Mouse (Mus musculus): ENCODE results near the gene Tfeb. TPM values are rescaled to one million over a fixed set of nuclear protein-coding genes. Genes with fewer than 3 reads are reported as not detected.

Gene Tfeb
- polyA plus RNA-seq, 1 experiment, result 48.4 TPM

GRCm38 (mm10) chr17:47749626-47750025 lies 12.8 kb downstream of the Tfeb start:
- TF ChIP-seq POLR2A (IDR thresholded peaks at IDR 0.05; ENCODE audit: borderline replicate concordance, low read depth, low read length), result no peak
- TF ChIP-seq CTCF (IDR thresholded peaks at IDR 0.05; ENCODE audit: low read depth, low read length), result no peak
- peaks cover 11% of the 10 kb centered on the region for H3K4me1 ChIP-seq (ENCODE audit: control insufficient read depth, insufficient read depth, low read length)
- H3K4me3 ChIP-seq (ENCODE audit: insufficient read depth, low read length), result no peak overlapping the region
- H3K27ac ChIP-seq (ENCODE audit: insufficient read depth, low read depth, low read length), result no peak overlapping the region

GRCm38 (mm10) chr17:47750101-47750500 lies 13.3 kb downstream of the Tfeb start:
- TF ChIP-seq POLR2A (IDR thresholded peaks at IDR 0.05; ENCODE audit: borderline replicate concordance, low read depth, low read length), result no peak
- TF ChIP-seq CTCF (IDR thresholded peaks at IDR 0.05; ENCODE audit: low read depth, low read length), result no peak
- no peak overlapping the region for H3K4me3 ChIP-seq (ENCODE audit: insufficient read depth, low read length)
- no peak overlapping the region for H3K27ac ChIP-seq (ENCODE audit: insufficient read depth, low read depth, low read length)

GRCm38 (mm10) chr17:47751811-47752210 lies 15.0 kb downstream of the Tfeb start:
- H3K4me1 ChIP-seq (ENCODE audit: control insufficient read depth, insufficient read depth, low read length), result peaks cover 33% of the 10 kb centered on the region
- H3K4me3 ChIP-seq (ENCODE audit: insufficient read depth, low read length), result no peak overlapping the region
- no peak overlapping the region for H3K27ac ChIP-seq (ENCODE audit: insufficient read depth, low read depth, low read length)
- TF ChIP-seq POLR2A (IDR thresholded peaks at IDR 0.05; ENCODE audit: borderline replicate concordance, low read depth, low read length) (no peak), CTCF (IDR thresholded peaks at IDR 0.05; ENCODE audit: low read depth, low read length) (peak; percentile 28; the same call in 1 of the 2 replicates)

More at GRCm38 (mm10) chr17:47750101-47750500, 13.3 kb downstream of the Tfeb start:
- peaks cover 16% of the 10 kb centered on the region for H3K4me1 ChIP-seq (ENCODE audit: control insufficient read depth, insufficient read depth, low read length)

- Histone ChIP-seq H3K4me3 (ENCODE audit: insufficient read depth, low read length) (no peak overlapping the region), H3K4me1 (ENCODE audit: control insufficient read depth, insufficient read depth, low read length) (peaks cover 44% of the 10 kb centered on the region), H3K27ac (ENCODE audit: insufficient read depth, low read depth, low read length) (peak overlapping the region; percentile 94)
- TF ChIP-seq POLR2A (IDR thresholded peaks at IDR 0.05; ENCODE audit: borderline replicate concordance, low read depth, low read length) (no peak), CTCF (IDR thresholded peaks at IDR 0.05; ENCODE audit: low read depth, low read length) (no peak)
Measured at GRCm38 (mm10) chr17:47753130-47753775, 16.4 kb downstream of the Tfeb start.

GRCm38 (mm10) chr17:47754246-47754645 lies 17.4 kb downstream of the Tfeb start:
- Histone ChIP-seq H3K4me1 (ENCODE audit: control insufficient read depth, insufficient read depth, low read length) (peaks cover 54% of the 10 kb centered on the region), H3K4me3 (ENCODE audit: insufficient read depth, low read length) (peak overlapping the region; percentile 53), H3K27ac (ENCODE audit: insufficient read depth, low read depth, low read length) (peak overlapping the region; percentile 96)
- no peak for TF ChIP-seq CTCF (IDR thresholded peaks at IDR 0.05; ENCODE audit: low read depth, low read length)
- TF ChIP-seq POLR2A (IDR thresholded peaks at IDR 0.05; ENCODE audit: borderline replicate concordance, low read depth, low read length), result no peak

GRCm38 (mm10) chr17:47756366-47756765 lies 19.5 kb downstream of the Tfeb start:
- Histone ChIP-seq H3K4me1 (ENCODE audit: control insufficient read depth, insufficient read depth, low read length) (peaks cover 72% of the 10 kb centered on the region), H3K27ac (ENCODE audit: insufficient read depth, low read depth, low read length) (peak overlapping the region; percentile 82)

GRCm38 (mm10) chr17:47757056-47757610 lies 20.3 kb downstream of the Tfeb start:
- peaks cover 76% of the 10 kb centered on the region for H3K4me1 ChIP-seq (ENCODE audit: control insufficient read depth, insufficient read depth, low read length)
- TF ChIP-seq CTCF (IDR thresholded peaks at IDR 0.05; ENCODE audit: low read depth, low read length) (no peak), POLR2A (IDR thresholded peaks at IDR 0.05; ENCODE audit: borderline replicate concordance, low read depth, low read length) (no peak)
- H3K27ac ChIP-seq (ENCODE audit: insufficient read depth, low read depth, low read length), result peak overlapping the region; percentile 82
- H3K4me3 ChIP-seq (ENCODE audit: insufficient read depth, low read length), result no peak overlapping the region

More at GRCm38 (mm10) chr17:47756366-47756765, 19.5 kb downstream of the Tfeb start:
- H3K4me3 ChIP-seq (ENCODE audit: insufficient read depth, low read length), result no peak overlapping the region
- TF ChIP-seq CTCF (IDR thresholded peaks at IDR 0.05; ENCODE audit: low read depth, low read length) (no peak), POLR2A (IDR thresholded peaks at IDR 0.05; ENCODE audit: borderline replicate concordance, low read depth, low read length) (no peak)

- no peak for TF ChIP-seq POLR2A (IDR thresholded peaks at IDR 0.05; ENCODE audit: borderline replicate concordance, low read depth, low read length)
- TF ChIP-seq CTCF (IDR thresholded peaks at IDR 0.05; ENCODE audit: low read depth, low read length), result peak; percentile 47
- H3K4me1 ChIP-seq (ENCODE audit: control insufficient read depth, insufficient read depth, low read length), result peaks cover 75% of the 10 kb centered on the region
- peak overlapping the region; percentile 39 for H3K4me3 ChIP-seq (ENCODE audit: insufficient read depth, low read length)
- H3K27ac ChIP-seq (ENCODE audit: insufficient read depth, low read depth, low read length), result peak overlapping the region; percentile 75
Measured at GRCm38 (mm10) chr17:47759702-47760410, 23.0 kb downstream of the Tfeb start.

- H3K27ac ChIP-seq (ENCODE audit: insufficient read depth, low read depth, low read length), result no peak overlapping the region
- no peak overlapping the region for H3K4me3 ChIP-seq (ENCODE audit: insufficient read depth, low read length)
- no peak for TF ChIP-seq POLR2A (IDR thresholded peaks at IDR 0.05; ENCODE audit: borderline replicate concordance, low read depth, low read length)
- TF ChIP-seq CTCF (IDR thresholded peaks at IDR 0.05; ENCODE audit: low read depth, low read length), result no peak
- H3K4me1 ChIP-seq (ENCODE audit: control insufficient read depth, insufficient read depth, low read length), result peaks cover 74% of the 10 kb centered on the region
Measured at GRCm38 (mm10) chr17:47762028-47762427, 25.2 kb downstream of the Tfeb start.

Data from bone marrow macrophage, adult 2 months (primary cell).